Mouse (Mus musculus) midbrain, embryonic 16.5 days (tissue): ENCODE measurements around the gene Pth1r. TPM values are rescaled to one million over a fixed set of nuclear protein-coding genes. Genes with fewer than 3 reads are reported as not detected.
"Not testable (repeated sequence)": the region's sequence is repeated elsewhere in the genome, so short reads cannot be mapped to it uniquely, and the experiment has no call there.

Source experiments
- ATAC-seq: fragments of 200-750 bp; cut with Nextera tagmentation; 2 replicates; pipeline ENCODE4 v1.8.0; 2017; ENCODE audit warnings: moderate TSS enrichment
- H3K27ac ChIP-seq: fragments of 300-500 bp; sonication (generic); 2 replicates; pipeline ENCODE4 v1.5.1; 2014; ENCODE audit warnings: mild to moderate bottlenecking, low read length, mixed read lengths
- H3K27me3 ChIP-seq: fragments of 300-500 bp; sonication (generic); 2 replicates; pipeline ENCODE4 v1.6.1; 2014; ENCODE audit warnings: low read depth, low read length, mixed read lengths; ENCODE audit not compliant: control insufficient read depth, insufficient read depth
- H3K36me3 ChIP-seq: fragments of 300-500 bp; sonication (generic); 2 replicates; pipeline ENCODE4 v1.6.1; 2014; ENCODE audit warnings: mild to moderate bottlenecking, low read length, moderate library complexity, mixed read lengths; ENCODE audit not compliant: control insufficient read depth, insufficient read depth
- H3K4me1 ChIP-seq: fragments of 300-500 bp; sonication (generic); 2 replicates; pipeline ENCODE4 v1.6.1; 2014; ENCODE audit warnings: mild to moderate bottlenecking, low read length, mixed read lengths; ENCODE audit not compliant: control insufficient read depth, insufficient read depth
- H3K4me2 ChIP-seq: fragments of 300-500 bp; sonication (generic); 2 replicates; pipeline ENCODE4 v1.6.1; 2014; ENCODE audit warnings: mild to moderate bottlenecking, low read length, mixed read lengths
- H3K4me3 ChIP-seq: fragments of 300-500 bp; sonication (generic); 2 replicates; pipeline ENCODE4 v1.5.1; 2014; ENCODE audit warnings: low read depth, mild to moderate bottlenecking, low read length, moderate library complexity, mixed read lengths
- H3K9ac ChIP-seq: fragments of 300-500 bp; sonication (generic); 2 replicates; pipeline ENCODE4 v1.6.1; 2014; ENCODE audit warnings: low read depth, low read length, mixed read lengths
- H3K9me3 ChIP-seq: fragments of 300-500 bp; sonication (generic); replicated peaks from 2 replicates; pipeline ENCODE4 v1.6.1; 2014; ENCODE audit warnings: mild to moderate bottlenecking, low read length, mixed read lengths; ENCODE audit not compliant: control insufficient read depth, poor library complexity, severe bottlenecking
- WGBS: fragments of 180-500 bp; shearing (Covaris S2); extraction: QIAGEN DNeasy Blood & Tissue Kit; methylation state at CpG from one replicate; pipeline ENCODE4 v1.1.7; 2014; 5-methylcytosine and 5-hydroxymethylcytosine counted together
- polyA plus RNA-seq: library from polyadenylated mRNA; unstranded; fragments of >200 nt; fragmentation: Nextera tagmentation; extraction: Ambion mirVana; gene quantifications from 2 replicates; pipeline ENCODE4 v1.2.1, GENCODE M21; 2015

The Pth1r gene
- polyA plus RNA-seq, 1 experiment from 2014 or later: 8.0 TPM

DNA sequence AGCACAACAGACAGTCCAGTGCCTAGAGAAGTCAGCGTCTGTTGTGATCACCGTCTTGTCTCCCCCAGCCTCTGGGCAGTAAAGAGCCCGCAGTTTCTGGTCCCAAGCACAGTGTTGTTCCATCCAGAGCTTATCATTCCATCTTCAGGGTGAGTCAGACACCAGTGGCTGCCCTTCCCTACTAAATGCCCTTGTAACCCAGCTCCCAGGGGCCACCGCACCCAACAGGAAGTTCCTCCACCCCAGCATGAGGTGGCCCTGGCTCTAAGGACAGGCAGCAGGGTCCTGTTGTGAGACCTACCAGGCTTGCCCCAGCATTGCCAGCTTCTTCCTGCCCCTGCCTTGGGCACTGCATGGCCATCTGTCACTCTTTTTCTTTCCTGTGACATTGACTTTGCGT, 61.4 kb downstream of the Pth1r start:
- Histone ChIP-seq H3K27me3 (no peaks in the 10 kb centered on the region), H3K27ac (no peak overlapping the region), H3K9me3 (no peaks in the 10 kb centered on the region), H3K9ac (0 out of 2 replicates have a peak overlapping the region, but pooled peaks have one; percentile 4), H3K36me3 (no peaks in the 10 kb centered on the region), H3K4me2 (no peak overlapping the region), H3K4me1 (peaks cover 28% of the 10 kb centered on the region), H3K4me3 (no peak overlapping the region)
- no peak for ATAC-seq
- 83% methylated on average over 5 of the region's 5 CpGs for WGBS

DNA sequence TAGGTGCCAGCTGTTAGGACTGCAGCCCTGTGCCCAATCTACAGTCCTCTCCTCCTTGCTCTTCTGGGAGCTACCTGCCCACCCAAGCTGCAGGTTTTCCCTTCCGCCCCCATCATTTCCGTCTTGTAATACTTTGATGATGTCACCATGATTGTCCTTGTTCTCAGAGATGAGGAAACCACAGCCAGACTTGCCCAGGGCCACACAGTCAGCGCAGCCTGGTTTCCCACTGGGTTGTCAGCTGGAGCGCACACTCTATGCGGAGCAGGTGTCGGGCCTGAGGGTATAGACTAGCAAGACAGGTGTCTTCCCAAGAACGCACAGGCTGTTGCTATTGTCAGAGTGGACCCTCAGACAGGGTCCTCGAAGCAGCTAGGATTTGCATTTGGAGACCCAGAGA, 61.8 kb downstream of the Pth1r start:
- no peak for ATAC-seq
- peaks cover 28% of the 10 kb centered on the region for H3K4me1 ChIP-seq
- H3K9me3 ChIP-seq: no peaks in the 10 kb centered on the region
- H3K4me2 ChIP-seq: no peak overlapping the region
- H3K36me3 ChIP-seq: no peaks in the 10 kb centered on the region
- H3K27ac ChIP-seq: peak overlapping the region; percentile 25; the same call in 1 of the 2 replicates
- 0 out of 2 replicates have a peak overlapping the region, but pooled peaks have one; percentile 4 for H3K9ac ChIP-seq
- WGBS: 80% methylated on average over 8 of the region's 8 CpGs
- no peaks in the 10 kb centered on the region for H3K27me3 ChIP-seq
- no peak overlapping the region for H3K4me3 ChIP-seq

DNA sequence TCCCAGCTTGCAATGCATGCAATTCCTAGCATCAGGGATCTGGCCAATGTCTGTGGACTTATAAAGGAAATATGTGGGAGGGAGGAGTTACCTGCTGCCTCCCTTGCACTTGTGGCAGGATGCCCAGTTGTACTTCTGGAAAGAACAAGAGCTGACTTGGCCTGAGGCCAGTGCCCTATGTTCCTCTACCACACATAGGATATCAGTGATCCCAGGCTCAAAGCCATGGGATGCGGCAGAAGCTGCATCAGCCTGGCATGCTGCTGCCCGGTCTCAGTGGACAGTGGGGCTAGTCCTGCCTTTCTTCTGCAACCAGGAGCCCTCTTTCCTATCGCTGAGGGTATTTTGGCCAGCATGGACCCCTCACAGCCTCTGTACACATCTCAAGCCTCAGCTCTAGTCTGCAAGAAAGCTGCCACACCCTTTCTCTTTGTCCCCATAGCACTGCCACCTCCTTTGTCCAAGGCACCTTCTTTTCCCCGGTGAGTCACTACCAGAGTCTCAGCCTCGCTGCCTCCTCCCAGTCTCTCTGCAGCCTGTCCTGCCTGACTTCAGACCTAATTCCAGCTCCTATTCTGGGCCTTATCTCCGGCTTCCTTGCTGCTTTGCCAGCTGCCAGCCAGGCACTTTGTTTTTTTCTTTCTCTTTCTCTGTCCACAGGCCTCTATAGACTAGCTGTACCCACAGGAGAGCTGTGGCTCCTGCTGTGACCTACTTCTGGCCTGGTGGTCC, 62.7 kb downstream of the Pth1r start:
- 48% methylated on average over 6 of the region's 6 CpGs for WGBS
- peak overlapping the region; percentile 28; the same call in 1 of the 2 replicates for H3K9ac ChIP-seq

DNA sequence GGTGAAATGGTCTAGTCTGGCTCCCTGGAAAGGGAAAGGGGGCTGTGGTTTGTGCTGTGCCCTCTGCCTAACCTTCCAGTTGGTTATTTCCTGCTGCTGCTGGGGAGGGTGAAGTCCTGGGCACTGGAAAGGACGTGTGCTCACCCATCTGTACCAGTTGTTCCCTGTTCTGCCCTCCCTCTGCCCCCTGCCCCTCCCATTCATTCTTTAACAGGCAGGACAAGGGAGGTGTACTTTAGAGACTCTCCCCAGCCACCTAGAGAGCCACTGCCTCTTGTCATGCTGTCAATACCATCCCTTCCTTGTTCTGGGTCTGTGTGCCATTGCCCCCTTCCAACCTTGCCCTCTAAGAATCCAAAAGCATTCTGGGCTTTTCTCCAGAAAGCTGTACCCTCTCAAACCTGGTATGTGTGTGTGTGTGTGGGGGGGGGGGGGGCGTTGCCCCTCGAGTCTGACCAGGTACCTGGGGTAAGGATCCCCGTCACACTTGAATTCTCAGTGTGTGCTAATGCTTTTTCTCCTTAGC, 63.3 kb downstream of the Pth1r start:
- ATAC-seq: peak; percentile 16; the same call in 1 of the 2 replicates
- WGBS: 63% methylated on average over 4 of the region's 4 CpGs
- H3K27ac ChIP-seq: peak overlapping the region; percentile 25; the same call in 1 of the 2 replicates
- H3K9me3 ChIP-seq: no peaks in the 10 kb centered on the region
- peak overlapping the region; percentile 28; the same call in 1 of the 2 replicates for H3K9ac ChIP-seq
- no peak overlapping the region for H3K4me3 ChIP-seq
- no peak overlapping the region for H3K4me2 ChIP-seq
- peaks cover 28% of the 10 kb centered on the region for H3K4me1 ChIP-seq
- no peaks in the 10 kb centered on the region for H3K27me3 ChIP-seq
- H3K36me3 ChIP-seq: no peaks in the 10 kb centered on the region

More for the DNA sequence above, 62.7 kb downstream of the Pth1r start:
- H3K36me3 ChIP-seq: no peaks in the 10 kb centered on the region
- H3K4me2 ChIP-seq: no peak overlapping the region
- peak overlapping the region; percentile 25; the same call in 1 of the 2 replicates for H3K27ac ChIP-seq
- H3K27me3 ChIP-seq: no peaks in the 10 kb centered on the region
- H3K4me1 ChIP-seq: peaks cover 28% of the 10 kb centered on the region
- no peaks in the 10 kb centered on the region for H3K9me3 ChIP-seq
- ATAC-seq: peak; percentile 49; the same call in 1 of the 2 replicates
- no peak overlapping the region for H3K4me3 ChIP-seq

DNA sequence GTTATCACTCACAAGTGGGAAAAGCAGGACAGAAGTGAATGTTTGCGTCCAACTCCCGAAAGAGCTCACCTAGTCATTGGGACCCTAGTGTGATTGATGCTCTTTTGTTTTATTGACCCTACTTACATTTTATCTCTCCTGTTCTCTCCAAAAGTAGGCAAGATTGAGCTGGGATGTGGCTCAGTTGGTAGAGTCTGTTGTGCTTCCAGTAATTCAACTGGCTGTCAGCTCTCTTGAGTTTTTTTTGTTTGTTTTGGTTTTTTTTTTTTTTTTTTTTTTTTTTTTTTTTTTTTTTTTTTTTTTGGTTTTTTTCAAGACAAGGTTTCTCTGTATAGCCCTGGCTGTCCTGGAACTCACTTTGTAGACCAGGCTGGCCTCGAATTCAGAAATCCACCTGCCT, 64.2 kb downstream of the Pth1r start:
- not testable (repeated sequence) for ATAC-seq, H3K9ac ChIP-seq, H3K27ac ChIP-seq, H3K36me3 ChIP-seq, H3K9me3 ChIP-seq, H3K4me3 ChIP-seq, H3K4me2 ChIP-seq, H3K27me3 ChIP-seq
- H3K4me1 ChIP-seq: peaks cover 28% of the 10 kb centered on the region
- 81% methylated on average over 3 of the region's 3 CpGs for WGBS

DNA sequence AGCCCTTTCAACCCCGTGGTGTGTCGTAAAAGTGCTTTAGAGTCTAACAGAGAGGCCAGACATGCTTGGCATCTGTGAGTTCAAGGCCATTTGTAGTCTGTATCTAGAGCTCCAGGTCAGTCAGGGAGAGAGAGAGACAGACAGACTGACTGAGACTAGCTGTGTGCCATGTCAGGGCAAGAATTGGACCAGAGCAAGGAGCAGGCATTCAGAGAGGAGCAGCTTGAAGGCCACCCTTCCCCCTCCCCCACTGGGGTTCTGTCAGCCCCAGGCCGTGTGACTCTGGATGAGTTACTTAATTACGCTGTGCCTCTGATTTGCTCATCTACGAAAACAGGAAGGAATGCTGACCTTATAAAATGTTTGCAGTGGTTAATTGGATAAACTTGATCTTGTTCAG, 64.7 kb downstream of the Pth1r start:
- Histone ChIP-seq H3K27me3 (no peaks in the 10 kb centered on the region), H3K9me3 (no peaks in the 10 kb centered on the region), H3K4me1 (peaks cover 28% of the 10 kb centered on the region), H3K9ac (no peak overlapping the region), H3K36me3 (no peaks in the 10 kb centered on the region), H3K27ac (peak overlapping the region; percentile 47), H3K4me2 (no peak overlapping the region), H3K4me3 (no peak overlapping the region)
- no peak for ATAC-seq
- WGBS: 57% methylated on average over 5 of the region's 5 CpGs

DNA sequence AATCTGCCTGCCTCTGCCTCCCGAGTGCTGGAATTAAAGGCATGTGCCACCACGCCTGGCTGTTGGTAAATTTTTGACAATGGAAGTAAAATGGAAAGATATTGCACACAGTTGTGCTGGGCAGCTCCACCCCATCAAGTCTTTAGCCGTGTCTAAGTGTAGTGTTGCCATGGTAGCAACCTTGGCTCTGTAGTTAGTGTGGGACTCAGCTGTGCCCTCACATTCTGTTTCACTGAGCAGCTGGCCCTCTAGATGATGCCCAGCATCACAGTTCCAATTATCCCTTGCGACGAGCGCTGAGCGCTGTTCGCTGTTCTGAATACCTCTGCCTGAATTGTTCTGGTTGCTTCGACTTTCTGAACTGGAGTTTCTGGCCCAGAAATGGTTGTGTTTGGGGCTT, 65.1 kb downstream of the Pth1r start:
- 43% methylated on average over 9 of the region's 9 CpGs for WGBS
- H3K36me3 ChIP-seq: no peaks in the 10 kb centered on the region
- peaks cover 25% of the 10 kb centered on the region for H3K4me1 ChIP-seq
- H3K9ac ChIP-seq: no peak overlapping the region
- no peaks in the 10 kb centered on the region for H3K27me3 ChIP-seq
- peak; percentile 64; the same call in 1 of the 2 replicates for ATAC-seq
- no peak overlapping the region for H3K4me3 ChIP-seq
- H3K9me3 ChIP-seq: no peaks in the 10 kb centered on the region
- H3K27ac ChIP-seq: peak overlapping the region; percentile 47
- H3K4me2 ChIP-seq: no peak overlapping the region

- H3K4me2 ChIP-seq: no peak overlapping the region
- 86% methylated on average over 7 of the region's 7 CpGs for WGBS
- no peaks in the 10 kb centered on the region for H3K9me3 ChIP-seq
- H3K4me1 ChIP-seq: peaks cover 25% of the 10 kb centered on the region
- ATAC-seq: no peak
- no peak overlapping the region for H3K9ac ChIP-seq
- no peak overlapping the region for H3K27ac ChIP-seq
- no peak overlapping the region for H3K4me3 ChIP-seq
- no peaks in the 10 kb centered on the region for H3K36me3 ChIP-seq
- no peaks in the 10 kb centered on the region for H3K27me3 ChIP-seq
These were observed 66.0 kb downstream of the Pth1r start for GRCm38 (mm10) chr9:110680736-110681507.

- H3K9me3 ChIP-seq: no peaks in the 10 kb centered on the region
- H3K36me3 ChIP-seq: no peaks in the 10 kb centered on the region
- no peak overlapping the region for H3K4me2 ChIP-seq
- H3K4me3 ChIP-seq: no peak overlapping the region
- no peak for ATAC-seq
- H3K27ac ChIP-seq: no peak overlapping the region
- H3K27me3 ChIP-seq: no peaks in the 10 kb centered on the region
- WGBS: 68% methylated on average over 5 of the region's 5 CpGs
- H3K4me1 ChIP-seq: peaks cover 12% of the 10 kb centered on the region
- no peak overlapping the region for H3K9ac ChIP-seq
These were observed 68.1 kb downstream of the Pth1r start for GRCm38 (mm10) chr9:110678886-110679285.
